Mouse (Mus musculus): ENCODE results near the gene Lrg1. TPM values are rescaled to one million over a fixed set of nuclear protein-coding genes. Genes with fewer than 3 reads are reported as not detected.

Lrg1 gene
- polyA plus RNA-seq, 1 experiment from 2014 or later, result 0.17 TPM

DNA sequence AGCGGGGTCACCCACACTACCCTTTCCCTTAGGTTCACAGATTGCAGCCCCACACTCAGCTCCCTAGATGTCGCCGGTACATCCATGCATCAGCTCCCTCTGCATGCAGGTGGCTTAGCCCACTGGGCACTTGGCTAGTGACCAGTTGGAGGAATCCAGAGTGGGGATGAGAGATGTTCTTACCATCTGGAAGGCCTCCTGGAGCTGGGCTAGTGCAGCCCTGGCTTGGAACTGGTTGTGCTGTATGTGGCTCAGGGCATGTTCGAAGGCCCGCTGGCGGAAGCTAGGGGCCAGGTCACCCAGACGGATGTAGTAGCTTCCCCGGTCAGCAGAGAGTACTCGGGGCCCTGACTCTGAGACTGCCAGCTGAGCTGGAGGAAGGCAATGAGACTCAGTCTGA lies 18.9 kb downstream of the Lrg1 start:
- ATAC-seq (replicated peaks; ENCODE audit: low FRiP score) (no peak), DNase-seq (ENCODE audit: low spot score) (no peak)
- Histone ChIP-seq H3K9ac (ENCODE audit: low read length) (no peak overlapping the region), H3K27ac (ENCODE audit: low read depth, low read length) (no peak overlapping the region), H3K27me3 (ENCODE audit: control insufficient read depth, insufficient read depth, low read length) (no peaks in the 10 kb centered on the region), H3K4me2 (ENCODE audit: low read depth, low read length, severe bottlenecking) (no peak overlapping the region), H3K36me3 (ENCODE audit: control insufficient read depth, insufficient read depth, low read length) (peaks cover 12% of the 10 kb centered on the region; the same call in 1 of the 2 replicates), H3K9me3 (ENCODE audit: control insufficient read depth, low read length) (no peaks in the 10 kb centered on the region), H3K4me1 (replicated peaks; ENCODE audit: control insufficient read depth, insufficient read depth, low read length) (no peaks in the 10 kb centered on the region), H3K4me3 (ENCODE audit: low read depth, low read length) (no peak overlapping the region)
- 97% methylated on average over 9 of the region's 9 CpGs for WGBS

DNA sequence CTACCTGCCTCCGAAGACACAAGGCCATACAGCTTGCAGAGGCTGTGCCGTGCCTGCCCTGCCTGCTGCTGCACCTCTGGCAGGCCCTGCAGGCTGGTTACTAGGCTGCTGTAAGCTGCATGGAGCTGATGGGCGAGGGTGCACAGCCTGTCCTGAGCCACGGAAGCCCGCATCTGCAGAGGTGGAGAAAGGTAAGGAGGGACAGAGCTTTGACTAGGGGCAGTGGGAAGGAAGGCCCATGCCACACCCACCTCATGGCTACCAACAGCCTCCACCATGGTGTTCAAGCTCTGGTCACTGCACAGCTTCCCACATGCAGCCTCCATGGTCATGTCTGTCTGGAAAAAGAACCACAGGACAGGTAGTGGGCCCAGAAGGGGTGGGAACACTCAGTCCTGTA lies 19.6 kb downstream of the Lrg1 start:
- H3K9ac ChIP-seq (ENCODE audit: low read length), result no peak overlapping the region
- no peak overlapping the region for H3K4me2 ChIP-seq (ENCODE audit: low read depth, low read length, severe bottlenecking)
- H3K27me3 ChIP-seq (ENCODE audit: control insufficient read depth, insufficient read depth, low read length), result no peaks in the 10 kb centered on the region
- ATAC-seq (replicated peaks; ENCODE audit: low FRiP score) (no peak), DNase-seq (ENCODE audit: low spot score) (peak; percentile 43)
- H3K9me3 ChIP-seq (ENCODE audit: control insufficient read depth, low read length), result no peaks in the 10 kb centered on the region
- no peaks in the 10 kb centered on the region for H3K4me1 ChIP-seq (replicated peaks; ENCODE audit: control insufficient read depth, insufficient read depth, low read length)
- no peak overlapping the region for H3K27ac ChIP-seq (ENCODE audit: low read depth, low read length)
- peaks cover 14% of the 10 kb centered on the region; the same call in 1 of the 2 replicates for H3K36me3 ChIP-seq (ENCODE audit: control insufficient read depth, insufficient read depth, low read length)
- no peak overlapping the region for H3K4me3 ChIP-seq (ENCODE audit: low read depth, low read length)
- 91% methylated on average over 5 of the region's 5 CpGs for WGBS

DNA sequence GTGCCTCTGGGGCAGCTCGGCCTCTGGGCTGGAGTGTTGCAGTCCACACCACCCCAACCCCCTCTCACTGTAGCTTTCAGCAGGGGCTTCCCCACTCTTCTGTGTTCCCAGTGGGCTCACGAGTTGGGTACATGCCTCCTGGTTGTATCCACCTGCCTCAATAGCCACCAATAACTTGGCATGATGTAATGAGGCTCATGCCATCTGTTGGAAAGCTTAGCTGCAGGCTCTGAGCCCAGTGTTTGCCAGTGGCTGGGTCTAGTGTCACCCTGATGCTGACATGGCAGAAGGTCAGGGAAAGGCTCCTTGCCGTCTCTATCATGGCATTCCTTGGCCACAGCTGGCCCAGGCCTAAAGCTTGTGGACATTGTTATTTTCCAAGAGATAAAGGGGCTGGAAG lies 21.0 kb downstream of the Lrg1 start:
- Histone ChIP-seq H3K4me1 (replicated peaks; ENCODE audit: control insufficient read depth, insufficient read depth, low read length) (no peaks in the 10 kb centered on the region), H3K9ac (ENCODE audit: low read length) (no peak overlapping the region), H3K4me3 (ENCODE audit: low read depth, low read length) (no peak overlapping the region), H3K27ac (ENCODE audit: low read depth, low read length) (no peak overlapping the region), H3K4me2 (ENCODE audit: low read depth, low read length, severe bottlenecking) (no peak overlapping the region), H3K36me3 (ENCODE audit: control insufficient read depth, insufficient read depth, low read length) (peaks cover 22% of the 10 kb centered on the region), H3K9me3 (ENCODE audit: control insufficient read depth, low read length) (no peaks in the 10 kb centered on the region), H3K27me3 (ENCODE audit: control insufficient read depth, insufficient read depth, low read length) (no peaks in the 10 kb centered on the region)
- no peak for ATAC-seq (replicated peaks; ENCODE audit: low FRiP score)
- WGBS, result 95% methylated on average over 3 of the region's 3 CpGs
- DNase-seq (ENCODE audit: low spot score), result no peak

DNA sequence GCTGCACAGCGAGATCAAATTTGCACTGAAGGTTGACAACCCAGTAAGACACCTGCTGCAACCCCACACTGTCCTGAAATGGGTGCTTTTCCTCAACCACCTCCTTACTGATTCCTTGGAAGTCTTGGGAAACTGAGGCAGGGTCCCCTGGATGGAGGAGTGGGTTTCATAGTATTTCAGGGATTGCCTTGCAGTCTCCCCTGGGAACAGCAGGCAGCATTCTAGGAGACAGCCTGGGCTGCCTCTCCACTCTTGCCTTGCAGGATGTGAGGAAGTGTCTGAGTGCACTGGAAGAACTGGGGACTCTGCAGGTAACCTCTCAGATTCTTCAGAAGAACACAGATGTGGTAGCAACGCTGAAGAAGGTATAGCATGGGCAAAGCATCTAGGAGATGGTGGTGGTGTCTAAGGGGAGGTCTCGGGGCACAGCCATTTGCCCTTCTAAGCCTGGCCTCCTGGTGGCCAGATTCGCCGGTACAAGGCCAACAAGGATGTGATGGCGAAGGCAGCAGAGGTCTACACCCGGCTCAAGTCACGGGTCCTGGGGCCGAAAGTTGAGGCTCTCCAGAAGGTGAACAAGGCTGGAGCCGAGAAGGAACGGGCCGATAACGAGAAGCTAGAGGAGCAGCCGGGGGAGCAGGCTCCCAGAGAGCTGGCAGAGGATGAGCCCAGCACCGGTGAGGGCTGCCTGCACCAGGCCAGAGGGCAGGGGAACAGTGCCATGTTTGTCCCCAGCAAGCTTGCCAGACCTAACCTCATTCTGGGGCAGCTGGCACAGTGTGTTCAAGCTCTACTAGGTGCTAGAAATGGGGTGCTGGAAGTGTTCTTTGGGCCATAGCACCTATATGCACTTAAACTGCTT lies 22.9 kb downstream of the Lrg1 start:
- H3K4me3 ChIP-seq (ENCODE audit: low read depth, low read length), result no peak overlapping the region
- peak; percentile 48 for DNase-seq (ENCODE audit: low spot score)
- no peak overlapping the region for H3K27ac ChIP-seq (ENCODE audit: low read depth, low read length)
- no peaks in the 10 kb centered on the region for H3K9me3 ChIP-seq (ENCODE audit: control insufficient read depth, low read length)
- H3K36me3 ChIP-seq (ENCODE audit: control insufficient read depth, insufficient read depth, low read length), result peaks cover 22% of the 10 kb centered on the region
- H3K4me2 ChIP-seq (ENCODE audit: low read depth, low read length, severe bottlenecking), result no peak overlapping the region
- no peaks in the 10 kb centered on the region for H3K4me1 ChIP-seq (replicated peaks; ENCODE audit: control insufficient read depth, insufficient read depth, low read length)
- 94% methylated on average over 15 of the region's 15 CpGs for WGBS
- ATAC-seq (replicated peaks; ENCODE audit: low FRiP score), result no peak
- no peaks in the 10 kb centered on the region for H3K27me3 ChIP-seq (ENCODE audit: control insufficient read depth, insufficient read depth, low read length)
- no peak overlapping the region for H3K9ac ChIP-seq (ENCODE audit: low read length)

DNA sequence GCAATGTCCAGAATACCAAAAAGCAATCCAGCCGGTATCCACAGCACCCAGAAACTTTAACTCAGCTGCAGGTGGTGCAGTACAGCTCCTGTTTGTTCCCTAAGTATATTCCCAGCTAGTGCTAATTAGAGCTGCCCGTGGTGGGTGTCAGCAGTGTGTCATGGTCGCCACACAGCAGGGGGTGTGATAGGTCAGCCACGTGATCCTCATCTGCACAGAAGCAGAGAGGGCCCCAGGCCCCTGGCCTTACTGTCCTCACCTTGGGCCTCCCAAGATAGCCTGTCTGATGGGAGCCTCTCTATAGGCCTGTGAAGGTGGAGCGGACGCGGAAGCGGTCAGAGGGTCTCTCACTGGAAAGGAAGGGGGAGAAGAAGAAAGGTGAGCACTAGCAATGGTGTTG lies 23.6 kb downstream of the Lrg1 start:
- H3K36me3 ChIP-seq (ENCODE audit: control insufficient read depth, insufficient read depth, low read length), result peaks cover 22% of the 10 kb centered on the region
- no peaks in the 10 kb centered on the region for H3K4me1 ChIP-seq (replicated peaks; ENCODE audit: control insufficient read depth, insufficient read depth, low read length)
- ATAC-seq (replicated peaks; ENCODE audit: low FRiP score) (no peak), DNase-seq (ENCODE audit: low spot score) (peak; percentile 47)
- no peaks in the 10 kb centered on the region for H3K9me3 ChIP-seq (ENCODE audit: control insufficient read depth, low read length)
- WGBS, result 95% methylated on average over 8 of the region's 8 CpGs
- H3K4me2 ChIP-seq (ENCODE audit: low read depth, low read length, severe bottlenecking), result no peak overlapping the region
- no peak overlapping the region for H3K4me3 ChIP-seq (ENCODE audit: low read depth, low read length)
- H3K27ac ChIP-seq (ENCODE audit: low read depth, low read length), result no peak overlapping the region
- H3K9ac ChIP-seq (ENCODE audit: low read length), result no peak overlapping the region
- no peaks in the 10 kb centered on the region for H3K27me3 ChIP-seq (ENCODE audit: control insufficient read depth, insufficient read depth, low read length)

DNA sequence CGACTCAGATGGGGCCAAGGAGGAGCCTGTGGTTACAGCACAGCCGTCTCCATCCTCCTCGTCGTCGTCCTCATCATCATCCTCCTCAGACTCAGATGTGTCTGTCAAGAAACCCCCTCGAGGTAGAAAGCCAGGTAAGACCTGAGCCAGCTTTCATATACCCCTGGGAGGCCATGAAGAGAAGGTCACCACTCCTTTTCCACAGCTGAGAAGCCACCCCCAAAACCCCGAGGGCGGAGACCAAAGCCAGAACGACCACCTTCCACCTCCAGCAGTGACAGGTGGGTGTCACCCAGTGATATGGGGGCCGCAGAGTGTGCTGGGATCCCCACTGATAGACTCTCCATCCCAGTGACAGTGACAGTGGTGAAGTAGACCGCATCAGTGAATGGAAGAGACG lies 24.9 kb downstream of the Lrg1 start:
- Histone ChIP-seq H3K27me3 (ENCODE audit: control insufficient read depth, insufficient read depth, low read length) (no peaks in the 10 kb centered on the region), H3K27ac (ENCODE audit: low read depth, low read length) (no peak overlapping the region), H3K9ac (ENCODE audit: low read length) (no peak overlapping the region), H3K4me1 (replicated peaks; ENCODE audit: control insufficient read depth, insufficient read depth, low read length) (no peaks in the 10 kb centered on the region), H3K4me3 (ENCODE audit: low read depth, low read length) (no peak overlapping the region), H3K9me3 (ENCODE audit: control insufficient read depth, low read length) (no peaks in the 10 kb centered on the region), H3K4me2 (ENCODE audit: low read depth, low read length, severe bottlenecking) (no peak overlapping the region), H3K36me3 (ENCODE audit: control insufficient read depth, insufficient read depth, low read length) (peaks cover 22% of the 10 kb centered on the region)
- DNase-seq (ENCODE audit: low spot score), result peak; percentile 47
- WGBS, result 92% methylated on average over 12 of the region's 12 CpGs
- ATAC-seq (replicated peaks; ENCODE audit: low FRiP score), result no peak

DNA sequence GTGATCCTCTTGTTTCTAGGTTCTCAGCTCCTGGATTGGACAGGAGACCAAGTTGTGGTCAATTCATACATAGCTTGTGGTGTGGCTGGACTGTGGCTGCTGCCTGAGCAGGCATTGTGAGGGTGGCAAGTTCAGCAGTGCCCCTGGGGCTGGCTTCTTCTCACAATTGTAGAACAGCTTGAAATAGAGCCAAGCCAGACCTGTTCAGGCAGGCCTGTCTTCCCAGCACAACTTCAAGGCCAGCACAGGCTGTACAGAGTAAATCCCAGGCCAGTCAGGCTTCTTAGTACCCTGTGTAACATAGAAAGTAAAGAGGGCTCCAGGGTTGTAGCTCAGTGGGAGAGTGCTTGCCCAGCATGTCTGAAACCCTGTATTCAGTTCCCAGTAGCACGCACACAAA lies 29.0 kb downstream of the Lrg1 start:
- H3K4me1 ChIP-seq (replicated peaks; ENCODE audit: control insufficient read depth, insufficient read depth, low read length), result no peaks in the 10 kb centered on the region
- 89% methylated on average over 1 of the region's 1 CpGs for WGBS
- H3K4me2 ChIP-seq (ENCODE audit: low read depth, low read length, severe bottlenecking), result no peak overlapping the region
- H3K4me3 ChIP-seq (ENCODE audit: low read depth, low read length), result no peak overlapping the region
- no peaks in the 10 kb centered on the region for H3K27me3 ChIP-seq (ENCODE audit: control insufficient read depth, insufficient read depth, low read length)
- H3K27ac ChIP-seq (ENCODE audit: low read depth, low read length), result no peak overlapping the region
- H3K9ac ChIP-seq (ENCODE audit: low read length), result no peak overlapping the region
- H3K9me3 ChIP-seq (ENCODE audit: control insufficient read depth, low read length), result no peaks in the 10 kb centered on the region
- ATAC-seq (replicated peaks; ENCODE audit: low FRiP score), result no peak
- peaks cover 9% of the 10 kb centered on the region for H3K36me3 ChIP-seq (ENCODE audit: control insufficient read depth, insufficient read depth, low read length)
- DNase-seq (ENCODE audit: low spot score), result peak; percentile 41

DNA sequence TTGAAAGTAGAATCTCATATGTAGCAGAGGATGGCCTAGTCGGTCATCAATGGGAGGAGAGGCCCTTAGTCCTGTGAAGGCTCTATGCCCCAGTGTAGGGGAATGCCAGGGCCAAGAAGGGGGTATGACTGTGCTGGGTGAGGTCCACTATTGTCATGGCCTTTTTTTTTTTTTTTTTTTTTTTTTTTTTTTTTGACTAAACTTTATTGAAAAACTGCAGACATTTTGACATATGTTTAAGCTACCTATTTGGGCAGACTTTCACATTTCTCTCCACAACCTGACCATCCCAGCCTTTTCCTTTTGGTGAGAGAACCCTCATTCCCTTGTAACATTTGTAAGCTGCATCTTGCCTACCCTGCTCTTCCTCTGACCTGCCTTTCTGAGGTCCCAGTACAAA lies 29.5 kb downstream of the Lrg1 start:
- peaks cover 8% of the 10 kb centered on the region for H3K36me3 ChIP-seq (ENCODE audit: control insufficient read depth, insufficient read depth, low read length)
- no peak overlapping the region for H3K9ac ChIP-seq (ENCODE audit: low read length)
- no peaks in the 10 kb centered on the region for H3K4me1 ChIP-seq (replicated peaks; ENCODE audit: control insufficient read depth, insufficient read depth, low read length)
- DNase-seq (ENCODE audit: low spot score), result no peak
- no peaks in the 10 kb centered on the region for H3K27me3 ChIP-seq (ENCODE audit: control insufficient read depth, insufficient read depth, low read length)
- no peak overlapping the region for H3K4me2 ChIP-seq (ENCODE audit: low read depth, low read length, severe bottlenecking)
- H3K9me3 ChIP-seq (ENCODE audit: control insufficient read depth, low read length), result no peaks in the 10 kb centered on the region
- H3K27ac ChIP-seq (ENCODE audit: low read depth, low read length), result no peak overlapping the region
- 89% methylated on average over 1 of the region's 1 CpGs for WGBS
- no peak for ATAC-seq (replicated peaks; ENCODE audit: low FRiP score)
- no peak overlapping the region for H3K4me3 ChIP-seq (ENCODE audit: low read depth, low read length)

Measured in forebrain, embryonic 11.5 days (tissue).